Mouse (Mus musculus) liver, embryonic 12.5 days (tissue): ENCODE data around the gene Atp13a3. TPM values are rescaled to one million over a fixed set of nuclear protein-coding genes. Genes with fewer than 3 reads are reported as not detected.
A peak's percentile ranks its signal among the peaks of the same experiment; 100 is the strongest.
"Not testable (repeated sequence)": the region's sequence is repeated elsewhere in the genome, so short reads cannot be mapped to it uniquely, and the experiment has no call there.

Experiments used
- ATAC-seq: fragments of 200-750 bp; cut with Nextera tagmentation; 2 replicates; pipeline ENCODE4 v1.8.0; 2017; ENCODE audit warnings: moderate number of reproducible peaks, mild to moderate bottlenecking, moderate library complexity
- H3K27ac ChIP-seq: fragments of 300-500 bp; sonication (generic); 2 replicates; pipeline ENCODE4 v1.5.1; 2016; ENCODE audit warnings: mild to moderate bottlenecking
- H3K27me3 ChIP-seq: fragments of 300-500 bp; sonication (generic); replicated peaks from 2 replicates; pipeline ENCODE4 v1.6.1; 2016; ENCODE audit warnings: mild to moderate bottlenecking, moderate library complexity
- H3K36me3 ChIP-seq: fragments of 300-500 bp; sonication (generic); 2 replicates; pipeline ENCODE4 v1.6.1; 2016; ENCODE audit warnings: mild to moderate bottlenecking, moderate library complexity
- H3K4me1 ChIP-seq: fragments of 300-500 bp; sonication (generic); 2 replicates; pipeline ENCODE4 v1.6.1; 2016
- H3K4me2 ChIP-seq: fragments of 300-500 bp; sonication (generic); 2 replicates; pipeline ENCODE4 v1.6.1; 2016; ENCODE audit warnings: mild to moderate bottlenecking, moderate library complexity
- H3K4me3 ChIP-seq: fragments of 300-500 bp; sonication (generic); 2 replicates; pipeline ENCODE4 v1.5.1; 2016; ENCODE audit warnings: mild to moderate bottlenecking, moderate library complexity
- H3K9ac ChIP-seq: fragments of 300-500 bp; sonication (generic); 2 replicates; pipeline ENCODE4 v1.6.1; 2016; ENCODE audit warnings: mild to moderate bottlenecking, moderate library complexity
- H3K9me3 ChIP-seq: fragments of 300-500 bp; sonication (generic); replicated peaks from 2 replicates; pipeline ENCODE4 v1.6.1; 2016; ENCODE audit warnings: mild to moderate bottlenecking, moderate library complexity
- WGBS: fragments of 180-500 bp; shearing (Covaris S2); methylation state at CpG from one replicate; pipeline ENCODE4 v1.1.7; 2016; ENCODE audit not compliant: insufficient replicate concordance; 5-methylcytosine and 5-hydroxymethylcytosine counted together
- polyA plus RNA-seq: library from polyadenylated mRNA; unstranded; fragments of >200 nt; fragmentation: Nextera tagmentation; extraction: Ambion mirVana; gene quantifications from 2 replicates; pipeline ENCODE4 v1.2.1, GENCODE M21; 2016

Atp13a3 gene
- polyA plus RNA-seq, 1 experiment from 2014 or later: 17.7 TPM

- Histone ChIP-seq H3K36me3 (peaks cover 38% of the 10 kb centered on the region), H3K4me3 (peak overlapping the region; percentile 99), H3K9me3 (no peaks in the 10 kb centered on the region), H3K4me1 (peaks cover 50% of the 10 kb centered on the region), H3K4me2 (peak overlapping the region; percentile 95), H3K27me3 (no peaks in the 10 kb centered on the region), H3K27ac (no peak overlapping the region; the same call in 1 of the 2 replicates), H3K9ac (peak overlapping the region; percentile 97)
- 52% methylated on average over 8 of the region's 8 CpGs for WGBS
- ATAC-seq: no peak
These were observed 18.8 kb downstream of the Atp13a3 start for GRCm38 (mm10) chr16:30386911-30387439.

- no peak overlapping the region for H3K4me3 ChIP-seq
These were observed 20.2 kb downstream of the Atp13a3 start for GRCm38 (mm10) chr16:30385531-30385930.

GRCm38 (mm10) chr16:30376237-30376636 lies 29.5 kb downstream of the Atp13a3 start:
- ATAC-seq: no peak
- H3K4me1 ChIP-seq: peaks cover 36% of the 10 kb centered on the region
- no peak overlapping the region for H3K27ac ChIP-seq
- WGBS: 42% methylated on average over 3 of the region's 3 CpGs
- H3K27me3 ChIP-seq: no peaks in the 10 kb centered on the region
- peaks cover 22% of the 10 kb centered on the region for H3K36me3 ChIP-seq
- H3K4me2 ChIP-seq: no peak overlapping the region
- H3K9ac ChIP-seq: no peak overlapping the region
- no peaks in the 10 kb centered on the region for H3K9me3 ChIP-seq
- no peak overlapping the region for H3K4me3 ChIP-seq

More at GRCm38 (mm10) chr16:30385531-30385930, 20.2 kb downstream of the Atp13a3 start:
- no peak overlapping the region for H3K27ac ChIP-seq
- no peak for ATAC-seq
- no peak overlapping the region for H3K9ac ChIP-seq
- H3K36me3 ChIP-seq: peaks cover 47% of the 10 kb centered on the region
- H3K4me1 ChIP-seq: peaks cover 55% of the 10 kb centered on the region
- no peaks in the 10 kb centered on the region for H3K9me3 ChIP-seq
- peak overlapping the region; percentile 33; the same call in 1 of the 2 replicates for H3K4me2 ChIP-seq
- H3K27me3 ChIP-seq: no peaks in the 10 kb centered on the region
- WGBS: 95% methylated on average over 1 of the region's 1 CpGs

GRCm38 (mm10) chr16:30374927-30375326 lies 30.8 kb downstream of the Atp13a3 start:
- Histone ChIP-seq H3K9ac (no peak overlapping the region), H3K27ac (no peak overlapping the region), H3K9me3 (no peaks in the 10 kb centered on the region), H3K4me2 (no peak overlapping the region), H3K36me3 (peaks cover 9% of the 10 kb centered on the region), H3K27me3 (no peaks in the 10 kb centered on the region), H3K4me3 (no peak overlapping the region), H3K4me1 (peaks cover 26% of the 10 kb centered on the region)
- no peak for ATAC-seq
- 77% methylated on average over 3 of the region's 3 CpGs for WGBS

GRCm38 (mm10) chr16:30374266-30374665 lies 31.5 kb downstream of the Atp13a3 start:
- Histone ChIP-seq H3K4me1 (peaks cover 24% of the 10 kb centered on the region), H3K9me3 (no peaks in the 10 kb centered on the region), H3K27ac (no peak overlapping the region), H3K4me2 (no peak overlapping the region), H3K4me3 (no peak overlapping the region), H3K36me3 (peaks cover 5% of the 10 kb centered on the region), H3K27me3 (no peaks in the 10 kb centered on the region), H3K9ac (no peak overlapping the region)
- 43% methylated on average over 3 of the region's 3 CpGs for WGBS
- no peak for ATAC-seq

- WGBS: 82% methylated on average over 4 of the region's 4 CpGs
- H3K4me1 ChIP-seq: peaks cover 23% of the 10 kb centered on the region
- H3K27ac ChIP-seq, H3K27me3 ChIP-seq, H3K9ac ChIP-seq, H3K9me3 ChIP-seq, ATAC-seq, H3K4me2 ChIP-seq, H3K4me3 ChIP-seq, H3K36me3 ChIP-seq: not testable (repeated sequence)
These were observed 32.5 kb downstream of the Atp13a3 start for GRCm38 (mm10) chr16:30373286-30373685.

- Histone ChIP-seq H3K27ac (no peak overlapping the region), H3K4me2 (no peak overlapping the region), H3K9ac (no peak overlapping the region), H3K36me3 (peaks cover 39% of the 10 kb centered on the region), H3K9me3 (no peaks in the 10 kb centered on the region), H3K4me3 (no peak overlapping the region), H3K4me1 (0 out of 2 replicates have a peak, but pooled peaks cover 8% of the 10 kb centered on the region), H3K27me3 (no peaks in the 10 kb centered on the region)
- WGBS: 89% methylated on average over 2 of the region's 2 CpGs
- no peak for ATAC-seq
These were observed 38.4 kb downstream of the Atp13a3 start for GRCm38 (mm10) chr16:30367395-30367794.

GRCm38 (mm10) chr16:30364604-30365003 lies 41.2 kb downstream of the Atp13a3 start:
- no peak for ATAC-seq
- 80% methylated on average over 6 of the region's 6 CpGs for WGBS
- Histone ChIP-seq H3K9me3 (no peaks in the 10 kb centered on the region), H3K4me3 (no peak overlapping the region), H3K27ac (no peak overlapping the region), H3K27me3 (no peaks in the 10 kb centered on the region), H3K9ac (no peak overlapping the region), H3K36me3 (peaks cover 48% of the 10 kb centered on the region), H3K4me1 (0 out of 2 replicates have a peak, but pooled peaks cover 8% of the 10 kb centered on the region), H3K4me2 (no peak overlapping the region)

- WGBS: 78% methylated on average over 3 of the region's 3 CpGs
- Histone ChIP-seq H3K27me3 (no peaks in the 10 kb centered on the region), H3K9me3 (no peaks in the 10 kb centered on the region), H3K4me3 (no peak overlapping the region), H3K4me1 (0 out of 2 replicates have a peak, but pooled peaks cover 3% of the 10 kb centered on the region), H3K36me3 (peaks cover 63% of the 10 kb centered on the region), H3K9ac (no peak overlapping the region), H3K27ac (no peak overlapping the region), H3K4me2 (no peak overlapping the region)
- no peak for ATAC-seq
These were observed 43.2 kb downstream of the Atp13a3 start for GRCm38 (mm10) chr16:30362528-30362927.

- H3K9ac ChIP-seq, H3K4me3 ChIP-seq, ATAC-seq, H3K4me2 ChIP-seq, H3K27ac ChIP-seq, H3K4me1 ChIP-seq, H3K27me3 ChIP-seq, H3K9me3 ChIP-seq: not testable (repeated sequence)
- WGBS: 90% methylated on average over 11 of the region's 11 CpGs
- peaks cover 86% of the 10 kb centered on the region for H3K36me3 ChIP-seq
These were observed 52.3 kb downstream of the Atp13a3 start for GRCm38 (mm10) chr16:30353489-30353888.

- H3K27ac ChIP-seq: no peak overlapping the region
- H3K9me3 ChIP-seq: no peaks in the 10 kb centered on the region
- no peak overlapping the region for H3K4me2 ChIP-seq
- H3K9ac ChIP-seq: no peak overlapping the region
- H3K4me3 ChIP-seq: no peak overlapping the region
- ATAC-seq: no peak
- peaks cover 48% of the 10 kb centered on the region for H3K36me3 ChIP-seq
- peaks cover 14% of the 10 kb centered on the region for H3K27me3 ChIP-seq
- peaks cover 29% of the 10 kb centered on the region for H3K4me1 ChIP-seq
These were observed 91.5 kb downstream of the Atp13a3 start for GRCm38 (mm10) chr16:30314236-30314635.

GRCm38 (mm10) chr16:30310647-30311046 lies 95.1 kb downstream of the Atp13a3 start, which contains the start of gene Gp5:
Gp5 (minus strand) TSS chr16:30310779.
- H3K27ac ChIP-seq: peak within 1 kb of the TSS; percentile 62
- peak; percentile 74 for ATAC-seq

GRCm38 (mm10) chr16:30310171-30310515 lies 95.6 kb downstream of the Atp13a3 start:
- WGBS: 21% methylated on average over 8 of the region's 8 CpGs
- H3K4me3 ChIP-seq: peak overlapping the region; percentile 63

More at GRCm38 (mm10) chr16:30310647-30311046, 95.1 kb downstream of the Atp13a3 start, which contains the start of gene Gp5:
- Histone ChIP-seq H3K9ac (peak within 1 kb of the TSS; percentile 42; the same call in 1 of the 2 replicates), H3K4me3 (peak within 1 kb of the TSS; percentile 63), H3K36me3 (peaks cover 17% of the 10 kb centered on the region), H3K4me2 (peak within 1 kb of the TSS; percentile 94), H3K27me3 (peaks cover 49% of the 10 kb centered on the region), H3K9me3 (no peaks in the 10 kb centered on the region), H3K4me1 (peaks cover 45% of the 10 kb centered on the region)

More at GRCm38 (mm10) chr16:30310171-30310515, 95.6 kb downstream of the Atp13a3 start:
- ATAC-seq: no peak
- peaks cover 51% of the 10 kb centered on the region for H3K27me3 ChIP-seq
- H3K36me3 ChIP-seq: peaks cover 13% of the 10 kb centered on the region
- peak overlapping the region; percentile 30 for H3K27ac ChIP-seq
- no peak overlapping the region for H3K9ac ChIP-seq
- H3K9me3 ChIP-seq: no peaks in the 10 kb centered on the region
- H3K4me2 ChIP-seq: peak overlapping the region; percentile 94
- peaks cover 45% of the 10 kb centered on the region for H3K4me1 ChIP-seq
